Mouse (Mus musculus): ENCODE data around the gene Kif16b.

Kif16b gene

DNA sequence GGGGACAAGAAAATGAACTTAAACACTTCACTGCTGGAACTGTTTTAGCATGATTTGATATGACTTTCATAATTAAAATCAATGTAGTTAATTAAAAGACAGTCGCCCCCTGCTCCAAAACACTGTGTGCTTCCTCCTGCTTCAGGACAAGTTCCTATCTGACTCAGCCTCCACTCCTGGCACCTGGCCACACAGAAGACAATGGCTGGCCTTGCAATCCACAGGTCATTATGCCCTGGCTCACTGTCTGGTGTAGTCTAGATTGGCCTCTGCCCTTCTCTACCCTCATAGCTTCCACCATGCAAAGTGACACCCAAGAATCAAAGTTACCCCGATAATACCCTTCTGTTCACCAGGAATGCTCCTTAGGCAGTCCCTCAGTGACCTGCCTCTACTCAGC is 26.8 kb downstream of the Kif16b start:
- DNase-seq (ENCODE audit: low spot score in 2 of 2) = no peak

DNA sequence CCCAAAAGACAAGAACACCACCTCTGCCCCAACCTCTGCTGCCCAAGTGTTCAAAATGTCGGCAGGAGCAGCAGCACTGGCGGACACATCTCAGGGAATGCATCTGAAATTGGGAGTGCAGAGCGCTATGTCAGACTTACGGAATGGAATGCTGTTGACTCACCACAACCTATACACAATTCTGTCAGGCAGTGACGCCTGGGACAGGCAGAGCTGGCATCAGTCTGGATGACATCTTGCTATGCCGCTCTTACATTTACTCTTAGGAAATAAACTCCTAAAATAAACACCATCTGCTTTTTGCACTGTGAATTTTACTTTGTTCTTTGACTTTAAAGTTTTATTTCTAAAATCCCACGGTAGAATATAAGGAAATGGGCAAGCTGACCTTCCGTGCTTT is 31.3 kb downstream of the Kif16b start:
- peak in 1 of 2 experiments; percentile 43 for DNase-seq (ENCODE audit: low spot score in 2 of 2)

DNA sequence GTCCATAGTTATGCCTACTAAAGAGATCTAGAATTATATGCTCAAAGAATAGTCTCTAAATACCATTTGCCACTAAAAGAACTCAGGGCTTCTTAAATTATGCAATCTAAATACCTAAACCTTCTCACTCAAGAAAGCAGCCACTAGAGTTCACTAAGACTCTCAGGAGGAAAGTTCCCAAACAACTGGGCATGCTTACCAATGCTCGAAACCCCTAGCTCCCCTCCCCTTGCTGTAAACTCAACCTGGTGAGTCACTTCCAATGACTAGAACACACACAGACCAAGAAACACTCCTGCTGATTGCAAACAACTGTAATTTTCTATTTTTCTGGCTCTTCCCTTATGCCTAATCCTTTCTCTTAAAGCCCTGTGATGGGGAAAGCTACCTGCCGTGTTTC is 33.9 kb downstream of the Kif16b start:
- no peak for DNase-seq (ENCODE audit: low spot score in 2 of 2)

DNA sequence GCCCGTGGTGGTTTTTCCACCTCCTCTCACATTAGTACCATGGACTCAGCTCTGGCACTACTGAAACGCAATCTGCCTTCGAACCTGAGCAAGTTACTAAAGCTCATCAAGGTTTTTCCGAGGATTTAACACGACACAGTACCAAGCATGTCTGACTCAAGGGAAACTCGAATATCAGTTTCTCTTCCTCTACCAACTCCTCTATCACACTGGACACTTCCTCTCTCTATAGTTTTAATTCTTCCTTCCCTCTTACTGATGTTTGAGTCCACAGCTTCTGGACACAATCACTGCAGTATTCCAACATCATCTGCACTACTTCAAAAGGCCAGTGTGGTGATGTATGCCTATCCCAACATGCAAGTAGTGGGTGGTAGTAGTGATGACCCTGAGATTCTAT is 40.3 kb downstream of the Kif16b start:
- no peak for DNase-seq (ENCODE audit: low spot score in 2 of 2)

DNA sequence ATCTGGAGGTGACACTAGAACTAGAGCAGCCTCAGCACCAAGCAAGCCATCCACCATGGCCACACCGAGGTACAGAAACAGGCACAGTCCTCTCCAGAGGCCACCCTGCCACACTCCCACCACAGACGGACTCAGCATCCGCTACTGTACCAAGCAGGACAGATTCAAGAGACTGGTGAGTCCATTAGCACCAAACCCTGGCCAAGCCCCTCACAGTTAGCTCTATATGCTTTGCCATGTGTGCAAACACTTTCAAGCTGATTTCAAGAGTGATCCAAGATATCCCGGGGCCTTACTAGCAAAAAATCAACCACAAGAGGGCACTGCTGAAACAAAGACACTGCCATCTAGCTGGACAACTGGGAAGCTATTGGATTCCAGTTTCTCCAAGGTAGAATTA is 41.9 kb downstream of the Kif16b start:
- peak; percentile 73 to 80 for DNase-seq (ENCODE audit: low spot score in 2 of 2)

DNA sequence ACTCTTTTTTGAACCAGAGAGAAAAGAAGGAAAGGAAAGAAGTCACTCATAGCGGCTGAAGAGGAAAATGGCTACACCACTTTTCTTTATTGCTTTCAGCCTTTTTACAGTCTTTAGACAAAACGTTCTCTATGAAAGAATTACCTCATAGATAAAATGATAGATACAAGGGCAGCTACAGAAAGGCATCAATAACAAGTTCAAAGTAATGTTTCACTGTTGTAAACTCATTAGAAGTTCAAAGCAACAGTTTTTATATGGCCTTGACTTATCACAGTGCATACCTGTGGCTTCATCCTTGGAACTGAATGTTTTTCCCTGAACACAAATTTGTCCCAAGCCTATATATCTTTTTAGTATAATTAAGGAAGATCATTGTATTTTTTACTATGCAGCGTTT is 62.6 kb downstream of the Kif16b start:
- DNase-seq (ENCODE audit: low spot score in 2 of 2) = no peak

DNA sequence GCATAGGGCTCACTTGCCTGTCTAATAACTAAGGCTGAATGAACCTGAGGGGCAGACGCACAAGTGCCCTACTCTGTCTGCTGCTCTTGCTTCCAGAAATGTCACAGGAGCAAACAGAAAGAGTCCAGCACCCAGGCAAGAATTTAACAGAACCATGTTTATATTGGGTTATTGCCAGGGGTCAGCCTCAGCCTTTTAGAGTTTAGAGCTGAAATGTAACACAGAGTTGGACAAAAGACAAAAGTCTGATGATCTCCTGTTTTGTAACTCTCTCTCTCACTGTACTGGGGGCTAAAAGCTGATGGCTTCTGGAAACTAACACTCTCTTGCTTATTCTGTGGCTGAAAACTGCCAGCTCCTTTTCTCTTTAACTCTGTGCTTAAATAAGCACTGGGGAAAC is 63.2 kb downstream of the Kif16b start:
- DNase-seq (ENCODE audit: low spot score in 2 of 2) = no peak

DNA sequence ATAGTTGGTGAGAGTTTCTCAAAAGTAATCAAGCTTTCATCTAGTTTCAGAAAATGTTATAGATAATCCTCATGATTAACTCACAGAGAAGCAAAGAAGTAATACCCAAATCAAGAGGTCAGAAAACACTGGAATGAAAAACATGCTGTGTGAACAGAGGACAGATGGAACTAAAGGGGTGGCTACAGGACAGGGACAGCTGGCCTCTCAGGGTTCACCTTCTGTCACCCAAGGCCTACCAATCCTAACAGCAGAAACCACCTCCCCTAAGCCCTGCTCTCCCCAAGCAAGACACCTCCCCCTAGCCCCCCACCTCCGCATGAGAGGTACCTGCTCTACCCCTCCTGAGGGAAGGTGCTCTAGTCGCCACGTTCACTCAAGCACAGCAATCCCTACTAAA is 66.6 kb downstream of the Kif16b start:
- DNase-seq (ENCODE audit: low spot score in 2 of 2) = no peak

DNA sequence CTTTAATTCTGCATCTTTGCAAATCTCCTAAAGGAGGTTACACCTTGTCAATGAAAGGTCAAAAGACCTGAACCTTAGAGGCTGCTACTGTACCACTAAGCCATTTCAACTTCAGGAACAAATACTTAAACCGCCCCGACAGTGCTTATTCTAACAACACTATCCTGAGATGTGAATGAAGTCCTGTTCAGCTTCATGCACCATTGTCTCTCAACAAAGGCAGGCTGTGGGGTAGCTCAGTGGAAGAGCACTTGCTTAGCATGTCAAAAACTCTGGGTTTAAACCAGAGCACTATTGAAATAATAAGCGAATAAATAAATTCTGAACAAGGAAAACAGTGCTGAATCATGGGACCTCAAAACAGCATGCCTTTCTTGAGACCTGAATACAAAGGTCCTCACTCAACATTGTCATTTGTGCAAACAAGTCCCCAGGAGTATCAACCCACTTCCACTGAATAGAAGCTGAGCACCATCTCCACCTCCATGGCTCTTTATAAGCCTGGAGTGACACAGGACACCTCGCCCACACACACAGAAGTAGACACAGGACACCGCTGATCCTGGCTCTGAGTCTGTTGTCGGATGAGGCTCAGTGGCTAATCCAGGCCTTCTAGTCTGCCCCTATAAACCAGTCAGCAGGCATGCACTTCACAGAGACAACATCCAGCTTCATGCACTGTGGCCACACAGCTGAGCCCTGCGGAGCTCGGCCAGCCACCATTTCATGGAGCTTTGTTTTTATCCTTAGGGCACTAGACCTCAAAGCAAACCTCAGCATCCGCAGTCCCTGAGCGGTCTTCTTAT is 68.5 kb downstream of the Kif16b start:
- DNase-seq (ENCODE audit: low spot score in 2 of 2) = no peak

DNA sequence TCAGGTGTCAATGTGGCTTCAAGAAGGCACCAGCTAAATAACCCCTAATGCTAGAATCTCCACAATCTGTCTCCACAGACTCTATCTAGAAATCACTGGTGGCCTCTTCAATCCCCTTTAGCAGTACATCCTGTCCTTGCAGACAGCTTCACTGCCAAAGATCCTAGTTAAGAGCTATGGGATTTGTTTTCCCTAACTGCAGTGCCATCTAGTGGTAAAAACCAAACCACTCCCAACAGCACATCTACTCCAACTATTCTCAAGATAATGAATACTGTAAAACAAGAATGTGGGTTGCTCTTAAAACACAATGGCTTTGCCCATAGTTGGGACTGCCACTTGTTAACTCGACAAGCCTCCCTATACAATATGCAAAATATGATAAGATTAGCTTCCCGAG is 88.3 kb downstream of the Kif16b start:
- peak; percentile 63 to 65 for DNase-seq (ENCODE audit: low spot score in 2 of 2)

DNA sequence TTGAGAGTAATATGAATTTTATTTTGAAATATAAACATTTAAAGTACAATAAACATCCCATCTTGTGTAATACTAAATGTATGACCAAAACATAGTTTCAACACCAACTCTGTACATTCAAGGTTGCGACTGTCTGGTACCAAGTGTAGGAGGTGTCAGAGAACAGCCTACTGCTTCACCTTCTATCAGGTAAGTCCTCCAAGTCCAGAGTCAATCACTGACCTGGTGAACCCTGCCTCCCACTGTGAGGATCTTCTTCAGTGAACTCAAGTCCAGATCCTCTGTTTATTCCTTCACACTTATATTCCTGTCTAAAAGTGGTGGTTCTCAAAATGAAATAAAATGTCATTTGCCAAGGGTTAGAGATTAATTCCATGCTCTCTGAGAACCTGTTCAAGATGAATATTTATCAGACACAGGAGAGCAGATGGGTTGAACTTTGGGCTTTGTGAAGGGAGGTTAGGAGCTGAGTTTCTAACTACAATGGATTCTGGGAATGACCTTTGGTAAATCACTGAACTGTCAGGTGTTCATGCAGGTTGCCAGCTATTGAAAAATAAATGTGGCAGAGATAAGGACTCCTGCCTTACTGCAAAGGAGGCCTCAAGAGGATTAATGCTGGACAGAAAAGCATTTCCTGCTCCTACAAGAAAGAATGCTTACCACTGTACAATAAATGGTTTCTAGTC is 97.4 kb downstream of the Kif16b start:
- DNase-seq (ENCODE audit: low spot score in 2 of 2) = no peak

DNA sequence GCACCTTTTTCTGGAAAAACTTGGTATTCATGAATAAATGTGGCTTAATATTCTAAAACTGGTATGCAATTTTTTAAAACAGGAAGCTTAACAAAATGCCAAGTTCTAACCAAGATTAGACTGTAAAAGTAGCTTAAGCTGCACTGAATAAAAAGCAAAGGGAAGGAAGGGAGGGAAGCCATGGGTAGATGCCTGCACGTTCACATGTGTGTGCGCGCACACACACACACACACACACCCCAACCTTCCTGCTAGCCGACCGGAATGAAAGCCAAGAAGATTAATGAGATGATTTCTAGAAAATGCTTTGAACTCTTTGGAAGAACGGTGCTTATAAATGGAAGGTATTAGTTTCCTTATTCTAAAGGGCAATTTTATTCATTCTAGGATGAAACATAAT is 104.0 kb downstream of the Kif16b start:
- no peak for DNase-seq (ENCODE audit: low spot score in 2 of 2)

DNA sequence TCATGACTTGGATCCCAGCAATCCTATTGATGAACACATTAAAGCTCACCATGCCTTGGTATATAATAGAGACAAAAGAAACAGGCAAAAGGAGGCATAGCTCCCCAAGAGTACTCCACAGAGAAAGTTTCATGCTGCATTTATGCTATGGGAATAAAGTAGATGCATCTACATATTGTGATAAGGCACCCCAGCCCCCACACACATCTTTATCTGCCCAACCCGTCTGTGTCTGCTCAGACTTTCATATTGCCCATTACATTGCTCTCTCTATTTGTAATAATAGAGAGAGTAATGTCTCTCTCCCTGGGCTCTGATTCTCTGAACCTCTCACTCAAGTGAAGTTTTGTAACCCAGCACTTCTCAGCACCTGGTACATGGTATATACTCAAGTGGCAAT is 126.0 kb downstream of the Kif16b start:
- no peak for DNase-seq (ENCODE audit: low spot score in 2 of 2)

DNA sequence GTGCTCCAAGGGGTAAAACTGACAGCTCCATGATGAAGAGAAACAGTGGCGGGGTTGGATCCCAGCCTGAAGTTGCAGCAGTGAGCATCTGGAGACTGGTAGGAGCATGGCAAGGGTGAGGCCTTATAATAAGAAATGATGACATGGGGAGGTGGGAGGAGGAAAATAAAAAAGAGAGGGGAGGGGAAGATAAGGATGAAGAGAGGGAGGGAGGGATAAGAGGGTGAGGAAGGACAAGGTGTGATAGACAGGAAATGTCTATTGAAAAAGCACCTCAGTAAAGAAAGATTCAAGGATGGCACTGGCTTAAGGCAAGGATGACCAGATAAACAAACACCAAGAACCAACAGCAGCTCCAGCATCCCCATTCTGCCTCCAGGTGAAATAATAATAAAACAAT is 126.6 kb downstream of the Kif16b start:
- no peak for DNase-seq (ENCODE audit: low spot score in 2 of 2)

DNA sequence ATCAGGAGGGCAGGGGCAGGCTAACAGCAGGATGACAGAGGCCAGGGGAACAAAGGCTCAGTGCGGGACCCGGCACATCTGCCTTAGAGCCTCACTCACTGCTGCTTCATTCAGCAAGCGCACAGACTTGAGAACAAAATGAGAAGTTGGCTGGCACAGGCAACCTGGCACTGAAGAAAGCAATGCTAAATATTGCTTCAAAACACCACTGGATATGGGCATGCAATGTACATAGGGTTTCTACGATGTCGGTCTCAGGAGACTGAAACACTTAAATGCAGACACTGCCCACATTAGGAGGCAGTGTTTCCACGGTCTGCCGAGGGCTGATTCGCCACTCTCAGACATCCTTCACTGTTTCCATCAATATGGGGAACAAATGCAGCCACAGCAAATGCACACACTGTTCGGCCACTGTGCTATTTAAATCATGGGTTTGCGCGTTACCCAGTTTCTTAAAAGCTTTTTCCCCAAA is 131.6 kb downstream of the Kif16b start:
- peak in 1 of 2 experiments; percentile 49 for DNase-seq (ENCODE audit: low spot score in 2 of 2)

DNA sequence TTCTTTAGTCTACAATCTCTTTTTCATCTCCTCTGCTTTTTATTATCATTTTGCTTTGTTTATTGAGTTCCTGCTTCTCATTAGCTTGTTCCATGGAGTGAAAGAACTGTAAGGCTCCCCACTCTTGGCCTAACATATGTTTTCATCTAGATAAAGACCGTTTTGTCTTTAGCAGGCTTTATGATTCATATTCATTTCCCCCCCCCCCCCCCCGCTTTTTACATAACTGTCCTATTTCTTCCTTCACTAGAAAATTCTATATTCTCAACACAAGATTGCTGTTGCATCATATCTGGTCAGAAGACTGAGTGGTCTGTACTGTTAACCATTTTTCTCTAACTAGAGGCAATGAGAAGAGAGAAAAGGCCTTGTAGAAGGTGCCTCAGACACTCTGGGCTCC is 137.1 kb downstream of the Kif16b start:
- no peak for DNase-seq (ENCODE audit: low spot score in 2 of 2)

DNA sequence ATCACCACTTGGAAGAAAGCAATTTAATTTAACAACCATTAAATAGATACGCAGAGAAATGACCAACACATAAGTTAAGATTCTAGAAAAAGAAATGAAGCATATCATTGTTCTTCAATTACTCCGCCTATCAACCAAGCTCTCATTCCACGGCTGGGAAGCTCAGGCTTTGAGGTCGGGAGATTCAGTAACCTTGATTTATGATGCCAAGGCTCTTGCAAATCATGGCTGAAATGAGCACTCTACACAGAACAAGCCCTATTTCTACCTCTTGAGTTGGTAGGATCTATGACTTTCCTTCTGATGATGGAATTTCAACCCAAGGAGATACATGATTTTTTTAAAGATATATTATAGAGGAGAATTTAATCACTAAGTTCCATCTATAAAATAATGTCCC is 140.5 kb downstream of the Kif16b start:
- no peak for DNase-seq (ENCODE audit: low spot score in 2 of 2)

DNA sequence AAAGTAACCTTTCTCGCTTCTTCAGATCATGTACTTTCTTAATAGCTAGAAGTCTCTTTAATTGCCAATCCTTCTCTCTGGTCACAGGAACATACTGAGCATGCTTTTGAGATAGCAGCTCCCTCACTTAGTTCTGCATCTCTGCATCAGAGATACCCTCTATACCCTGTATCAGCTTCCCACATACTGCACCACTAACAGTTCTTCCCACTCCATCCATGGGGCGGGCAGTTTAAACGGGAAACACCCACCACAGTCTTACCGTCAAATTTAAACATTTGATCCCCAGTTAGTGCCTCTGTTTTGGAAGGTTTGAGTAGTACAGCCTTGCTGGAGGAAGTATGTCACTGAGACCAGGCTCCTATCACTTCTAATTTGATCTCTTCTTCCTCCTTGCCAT is 142.1 kb downstream of the Kif16b start:
- no peak for DNase-seq (ENCODE audit: low spot score in 2 of 2)

DNA sequence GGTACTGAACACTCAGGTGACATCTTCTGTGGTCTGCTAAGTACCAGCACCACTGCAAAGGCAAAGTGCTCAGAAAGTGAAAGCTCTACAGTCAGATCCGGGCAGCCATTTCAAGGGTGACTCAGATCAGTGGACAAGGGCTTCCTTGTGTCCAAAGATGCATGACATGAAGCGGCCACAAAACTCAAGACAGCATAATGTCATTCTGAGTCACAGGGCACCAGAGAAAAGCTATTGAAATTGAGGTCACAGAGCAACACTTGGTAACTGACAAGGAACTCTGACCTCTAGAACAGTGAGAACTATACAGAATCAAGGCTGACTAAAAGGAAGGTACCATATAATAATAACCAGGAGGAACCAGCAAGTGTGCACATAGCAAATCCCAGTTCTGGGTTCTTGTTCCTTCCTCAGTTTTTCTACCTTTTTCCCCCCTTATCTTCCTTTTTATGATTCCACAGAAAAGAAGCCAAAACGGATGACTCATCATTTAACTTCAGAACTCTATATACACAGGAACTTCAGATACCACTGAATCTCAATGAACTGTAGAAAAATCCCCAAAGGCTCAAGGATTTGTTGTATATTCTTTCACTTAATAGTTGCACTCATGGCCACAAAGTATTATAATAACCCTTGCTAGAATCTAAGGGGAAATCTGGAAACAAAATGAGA is 143.1 kb downstream of the Kif16b start:
- DNase-seq (ENCODE audit: low spot score in 2 of 2) = no peak

DNA sequence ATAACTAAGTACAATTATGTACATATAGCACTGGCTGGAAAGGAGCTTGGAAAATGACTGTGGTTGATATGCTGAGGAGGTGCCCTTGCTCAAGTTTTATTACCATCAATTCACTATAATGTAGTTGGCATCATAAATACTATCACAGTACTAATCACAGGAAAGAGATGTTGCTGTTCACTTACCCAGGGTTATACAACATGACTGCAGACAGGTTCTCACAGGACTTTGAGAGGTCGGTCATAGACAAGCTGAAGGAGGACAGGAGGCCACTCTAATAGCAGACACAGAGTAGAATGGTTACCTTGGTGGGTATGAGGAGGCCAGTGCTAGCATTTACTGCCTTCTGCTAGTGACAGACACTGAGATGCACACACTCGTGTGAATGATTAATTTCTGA is 162.0 kb downstream of the Kif16b start:
- no peak for DNase-seq (ENCODE audit: low spot score in 2 of 2)

DNA sequence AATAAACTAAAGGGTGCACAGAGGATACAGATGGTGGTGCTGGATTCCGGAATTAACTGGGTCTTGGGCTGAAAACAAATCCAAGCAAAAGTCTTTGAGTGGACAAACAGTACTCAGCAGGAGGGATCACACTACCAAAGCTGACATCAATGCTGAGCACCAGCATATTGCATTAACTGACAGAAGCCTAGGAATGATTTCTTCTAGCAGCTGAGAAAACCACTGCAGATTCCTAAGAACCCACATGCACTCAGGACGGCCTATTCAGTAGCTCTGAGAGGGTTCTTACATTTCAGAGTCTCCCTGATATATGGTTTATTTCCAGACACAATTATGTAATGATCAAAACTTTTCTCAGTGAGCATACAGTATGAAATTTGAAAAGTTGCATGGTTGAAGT is 162.8 kb downstream of the Kif16b start:
- no peak for DNase-seq (ENCODE audit: low spot score in 2 of 2)

DNA sequence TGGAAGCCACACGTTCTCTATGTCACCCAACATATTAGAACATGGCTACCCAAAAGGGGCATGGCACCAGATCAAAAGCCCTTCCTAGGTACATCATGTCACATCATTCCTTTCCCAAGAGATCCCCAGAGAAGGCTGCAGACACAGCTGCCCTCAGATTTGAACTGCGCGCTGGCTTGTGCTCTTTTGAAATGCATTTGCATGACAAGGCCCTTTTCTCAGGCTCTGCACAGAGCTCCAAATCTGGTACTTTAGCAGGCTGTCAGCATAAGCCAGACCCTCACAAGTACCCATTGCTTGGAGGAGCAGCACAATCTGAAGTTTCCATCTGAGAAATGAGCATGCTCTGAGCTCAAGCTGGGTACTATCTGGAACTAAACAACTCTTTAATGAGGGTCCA is 165.6 kb downstream of the Kif16b start:
- no peak for DNase-seq (ENCODE audit: low spot score in 2 of 2)

DNA sequence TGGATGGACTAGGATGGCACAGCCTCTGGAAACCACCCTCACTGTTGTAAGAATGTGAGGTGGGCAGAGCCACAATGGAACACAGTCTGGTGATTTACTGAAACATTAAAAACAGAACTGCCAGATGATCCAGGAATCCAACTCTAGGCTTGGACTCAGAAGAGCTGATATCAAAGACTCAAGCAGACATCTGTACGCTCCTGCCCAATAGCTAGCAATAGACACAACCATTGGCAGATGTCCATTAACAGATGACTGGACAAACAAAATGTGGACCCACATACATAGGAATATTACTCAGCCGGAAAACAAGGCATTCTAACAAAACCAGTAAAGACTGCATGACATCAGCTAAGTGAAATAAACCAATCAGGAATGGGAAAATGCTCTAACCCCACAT is 167.3 kb downstream of the Kif16b start:
- no peak for DNase-seq (ENCODE audit: low spot score in 2 of 2)
